Mouse (Mus musculus): ENCODE data around the gene Tmem253. TPM values are rescaled to one million over a fixed set of nuclear protein-coding genes. Genes with fewer than 3 reads are reported as not detected.
A peak's percentile ranks its signal among the peaks of the same experiment; 100 is the strongest.

The Tmem253 gene
- total and polyA plus RNA-seq, 3 experiments: 0.27 to 2.5 (median 0.29) TPM

GRCm38 (mm10) chr14:52009361-52009760 lies 6.1 kb upstream of the Tmem253 start:
- H3K4me3 ChIP-seq (ENCODE audit: low read depth, low read length): peak overlapping the region; percentile 14; the same call in 1 of the 2 replicates
- TF ChIP-seq POLR2AphosphoS5 (IDR thresholded peaks at IDR 0.05; ENCODE audit: insufficient replicate concordance, low read depth, low read length): no peak
- no peak for TF ChIP-seq GATA1 (IDR thresholded peaks at IDR 0.05; ENCODE audit: borderline replicate concordance, low read length)
- TF ChIP-seq GATA2 (IDR thresholded peaks at IDR 0.05; ENCODE audit: borderline replicate concordance, low read depth, low read length): no peak
- no peak for TF ChIP-seq CTCF (IDR thresholded peaks at IDR 0.05; ENCODE audit: low read depth, low read length)
- TF ChIP-seq TAL1 (conservative IDR thresholded peaks at IDR 0.05; ENCODE audit: low read depth, low read length): no peak
- peaks cover 36% of the 10 kb centered on the region for H3K4me1 ChIP-seq (ENCODE audit: insufficient read depth, low read depth, low read length)
- no peaks in the 10 kb centered on the region for H3K9me3 ChIP-seq (replicated peaks)
- H3K27me3 ChIP-seq (ENCODE audit: insufficient read depth, low read length): no peaks in the 10 kb centered on the region
- DNase-seq (ENCODE audit: low spot score) (no peak), ATAC-seq (ENCODE audit: extremely low read depth, insufficient number of reproducible peaks, low FRiP score, poor library complexity, severe bottlenecking) (no peak)
- peaks cover 63% of the 10 kb centered on the region for H3K36me3 ChIP-seq (replicated peaks)

GRCm38 (mm10) chr14:52009841-52010240 lies 5.6 kb upstream of the Tmem253 start:
- Histone ChIP-seq H3K27me3 (ENCODE audit: insufficient read depth, low read length) (no peaks in the 10 kb centered on the region), H3K4me3 (ENCODE audit: low read depth, low read length) (no peak overlapping the region), H3K36me3 (replicated peaks) (peaks cover 58% of the 10 kb centered on the region), H3K4me1 (ENCODE audit: insufficient read depth, low read depth, low read length) (peaks cover 37% of the 10 kb centered on the region), H3K9me3 (replicated peaks) (no peaks in the 10 kb centered on the region)
- no peak for TF ChIP-seq GATA1 (IDR thresholded peaks at IDR 0.05; ENCODE audit: borderline replicate concordance, low read length)
- no peak for TF ChIP-seq GATA2 (IDR thresholded peaks at IDR 0.05; ENCODE audit: borderline replicate concordance, low read depth, low read length)
- no peak for TF ChIP-seq TAL1 (conservative IDR thresholded peaks at IDR 0.05; ENCODE audit: low read depth, low read length)
- TF ChIP-seq CTCF (IDR thresholded peaks at IDR 0.05; ENCODE audit: low read depth, low read length): no peak
- TF ChIP-seq POLR2AphosphoS5 (IDR thresholded peaks at IDR 0.05; ENCODE audit: insufficient replicate concordance, low read depth, low read length): no peak
- ATAC-seq (ENCODE audit: extremely low read depth, insufficient number of reproducible peaks, low FRiP score, poor library complexity, severe bottlenecking): no peak
- DNase-seq (ENCODE audit: low spot score): no peak

- no peaks in the 10 kb centered on the region for H3K9me3 ChIP-seq (replicated peaks)
- no peak for TF ChIP-seq GATA1 (IDR thresholded peaks at IDR 0.05; ENCODE audit: borderline replicate concordance, low read length)
- no peak for TF ChIP-seq CTCF (IDR thresholded peaks at IDR 0.05; ENCODE audit: low read depth, low read length)
- TF ChIP-seq POLR2AphosphoS5 (IDR thresholded peaks at IDR 0.05; ENCODE audit: insufficient replicate concordance, low read depth, low read length): no peak
- TF ChIP-seq GATA2 (IDR thresholded peaks at IDR 0.05; ENCODE audit: borderline replicate concordance, low read depth, low read length): no peak
- no peak for TF ChIP-seq TAL1 (conservative IDR thresholded peaks at IDR 0.05; ENCODE audit: low read depth, low read length)
- DNase-seq (ENCODE audit: low spot score): no peak
- no peaks in the 10 kb centered on the region for H3K27me3 ChIP-seq (ENCODE audit: insufficient read depth, low read length)
- H3K4me1 ChIP-seq (ENCODE audit: insufficient read depth, low read depth, low read length): peaks cover 45% of the 10 kb centered on the region
- no peak overlapping the region for H3K4me3 ChIP-seq (ENCODE audit: low read depth, low read length)
- H3K36me3 ChIP-seq (replicated peaks): peaks cover 50% of the 10 kb centered on the region
- ATAC-seq (ENCODE audit: extremely low read depth, insufficient number of reproducible peaks, low FRiP score, poor library complexity, severe bottlenecking): no peak
Measured at GRCm38 (mm10) chr14:52010446-52011111, 4.9 kb upstream of the Tmem253 start.

- Histone ChIP-seq H3K4me1 (ENCODE audit: insufficient read depth, low read depth, low read length) (peaks cover 56% of the 10 kb centered on the region), H3K36me3 (replicated peaks) (peaks cover 43% of the 10 kb centered on the region), H3K9me3 (replicated peaks) (no peaks in the 10 kb centered on the region), H3K4me3 (ENCODE audit: low read depth, low read length) (no peak overlapping the region), H3K27me3 (ENCODE audit: insufficient read depth, low read length) (no peaks in the 10 kb centered on the region)
- ATAC-seq (ENCODE audit: extremely low read depth, insufficient number of reproducible peaks, low FRiP score, poor library complexity, severe bottlenecking) (no peak), DNase-seq (ENCODE audit: low spot score) (no peak)
- no peak for TF ChIP-seq TAL1 (conservative IDR thresholded peaks at IDR 0.05; ENCODE audit: low read depth, low read length)
- no peak for TF ChIP-seq GATA2 (IDR thresholded peaks at IDR 0.05; ENCODE audit: borderline replicate concordance, low read depth, low read length)
- no peak for TF ChIP-seq GATA1 (IDR thresholded peaks at IDR 0.05; ENCODE audit: borderline replicate concordance, low read length)
- TF ChIP-seq POLR2AphosphoS5 (IDR thresholded peaks at IDR 0.05; ENCODE audit: insufficient replicate concordance, low read depth, low read length): no peak
- TF ChIP-seq CTCF (IDR thresholded peaks at IDR 0.05; ENCODE audit: low read depth, low read length): no peak
Measured at GRCm38 (mm10) chr14:52011683-52012082, 3.8 kb upstream of the Tmem253 start.

GRCm38 (mm10) chr14:52012085-52012484 lies 3.4 kb upstream of the Tmem253 start:
- DNase-seq (ENCODE audit: low spot score) (no peak), ATAC-seq (ENCODE audit: extremely low read depth, insufficient number of reproducible peaks, low FRiP score, poor library complexity, severe bottlenecking) (no peak)
- TF ChIP-seq GATA1 (IDR thresholded peaks at IDR 0.05; ENCODE audit: borderline replicate concordance, low read length) (no peak), GATA2 (IDR thresholded peaks at IDR 0.05; ENCODE audit: borderline replicate concordance, low read depth, low read length) (no peak), TAL1 (conservative IDR thresholded peaks at IDR 0.05; ENCODE audit: low read depth, low read length) (no peak), POLR2AphosphoS5 (IDR thresholded peaks at IDR 0.05; ENCODE audit: insufficient replicate concordance, low read depth, low read length) (no peak), CTCF (IDR thresholded peaks at IDR 0.05; ENCODE audit: low read depth, low read length) (no peak)
- Histone ChIP-seq H3K4me3 (ENCODE audit: low read depth, low read length) (no peak overlapping the region), H3K4me1 (ENCODE audit: insufficient read depth, low read depth, low read length) (peaks cover 60% of the 10 kb centered on the region), H3K36me3 (replicated peaks) (peaks cover 43% of the 10 kb centered on the region), H3K27me3 (ENCODE audit: insufficient read depth, low read length) (no peaks in the 10 kb centered on the region), H3K9me3 (replicated peaks) (no peaks in the 10 kb centered on the region)

GRCm38 (mm10) chr14:52012553-52012952 lies 2.9 kb upstream of the Tmem253 start:
- H3K36me3 ChIP-seq (replicated peaks): peaks cover 42% of the 10 kb centered on the region
- H3K9me3 ChIP-seq (replicated peaks): no peaks in the 10 kb centered on the region
- DNase-seq (ENCODE audit: low spot score): no peak
- no peak for ATAC-seq (ENCODE audit: extremely low read depth, insufficient number of reproducible peaks, low FRiP score, poor library complexity, severe bottlenecking)
- peaks cover 61% of the 10 kb centered on the region for H3K4me1 ChIP-seq (ENCODE audit: insufficient read depth, low read depth, low read length)
- H3K27me3 ChIP-seq (ENCODE audit: insufficient read depth, low read length): no peaks in the 10 kb centered on the region
- no peak for TF ChIP-seq CTCF (IDR thresholded peaks at IDR 0.05; ENCODE audit: low read depth, low read length)
- TF ChIP-seq TAL1 (conservative IDR thresholded peaks at IDR 0.05; ENCODE audit: low read depth, low read length): no peak
- H3K4me3 ChIP-seq (ENCODE audit: low read depth, low read length): no peak overlapping the region
